Mouse (Mus musculus) embryo, embryonic 11.5 days (tissue): ENCODE results near the gene Ms4a6b.
"Not testable (repeated sequence)": the region's sequence is repeated elsewhere in the genome, so short reads cannot be mapped to it uniquely, and the experiment has no call there.

Experiments used
- DNase-seq: peaks from one replicate; pipeline ENCODE4 v3.0.0-alpha.2; 2012; ENCODE audit warnings: low read depth, low spot score

The Ms4a6b gene

DNA sequence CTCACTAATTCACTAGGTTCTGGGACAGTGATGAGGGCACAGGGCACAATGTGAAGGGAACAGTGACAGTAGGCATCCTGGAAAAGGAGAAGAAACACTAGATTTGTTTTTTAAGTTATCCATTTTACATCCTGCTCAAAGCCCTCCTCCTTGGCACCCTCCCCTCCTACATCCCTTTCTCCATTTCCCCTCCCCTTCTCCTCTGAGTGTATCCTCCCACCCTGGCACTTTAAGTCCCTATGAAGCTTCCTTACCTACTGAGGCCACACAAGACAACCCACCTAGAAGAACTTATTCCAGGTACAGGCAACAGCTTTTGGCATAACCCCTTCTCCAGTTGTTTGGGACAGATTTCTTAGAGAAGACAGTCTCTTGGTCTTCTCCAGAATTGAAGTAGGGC, at the start of gene Ms4a6b:
Gene Ms4a6b, plus strand, starts transcription at position 267 of the 400 bp plus-strand sequence.
- DNase-seq: no peak

DNA sequence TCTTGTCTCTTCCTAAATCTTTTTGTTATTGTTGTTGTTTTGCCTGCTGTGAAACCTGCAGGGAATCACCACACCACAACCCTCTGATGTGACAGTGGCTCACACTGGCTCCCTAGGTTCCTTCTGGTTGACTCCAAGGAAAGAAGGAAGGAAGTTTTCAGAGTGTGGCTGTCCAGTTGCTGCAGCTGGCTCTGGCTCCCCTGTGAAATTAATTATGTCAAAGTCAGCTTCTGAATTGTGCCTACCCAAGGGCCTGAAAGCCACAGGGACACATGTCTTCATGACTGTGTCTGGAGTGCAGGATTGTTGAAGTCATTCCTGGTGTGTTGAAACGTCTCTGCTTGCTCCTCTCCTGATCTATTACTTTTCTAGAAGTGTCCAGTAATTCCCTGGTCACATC, 48.0 kb upstream of the Ms4a6b start:
- not testable (repeated sequence) for DNase-seq

DNA sequence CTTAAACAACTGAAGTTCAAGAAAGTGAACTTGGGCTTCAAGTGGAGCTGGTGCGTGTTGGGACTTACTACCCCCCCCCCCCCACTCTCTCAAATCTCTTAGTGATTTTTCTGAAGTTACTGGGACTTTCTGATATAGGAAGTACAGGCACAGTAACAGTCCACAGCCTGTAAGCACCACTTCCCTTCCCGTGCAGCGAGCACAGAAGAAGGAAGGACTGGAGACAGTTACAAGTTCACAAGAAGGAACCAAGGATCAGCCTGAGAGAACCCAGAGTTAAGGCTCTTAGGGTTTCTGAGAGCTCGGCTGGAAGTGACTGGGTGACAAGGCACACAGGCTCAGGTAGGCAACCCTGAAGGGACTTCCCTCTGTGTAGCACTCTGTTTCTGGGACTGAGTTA, 47.1 kb upstream of the Ms4a6b start, which contains the start of gene Ms4a6c:
Gene Ms4a6c, plus strand, starts transcription at position 152 of the 400 bp plus-strand sequence.
- not testable (repeated sequence) for DNase-seq

DNA sequence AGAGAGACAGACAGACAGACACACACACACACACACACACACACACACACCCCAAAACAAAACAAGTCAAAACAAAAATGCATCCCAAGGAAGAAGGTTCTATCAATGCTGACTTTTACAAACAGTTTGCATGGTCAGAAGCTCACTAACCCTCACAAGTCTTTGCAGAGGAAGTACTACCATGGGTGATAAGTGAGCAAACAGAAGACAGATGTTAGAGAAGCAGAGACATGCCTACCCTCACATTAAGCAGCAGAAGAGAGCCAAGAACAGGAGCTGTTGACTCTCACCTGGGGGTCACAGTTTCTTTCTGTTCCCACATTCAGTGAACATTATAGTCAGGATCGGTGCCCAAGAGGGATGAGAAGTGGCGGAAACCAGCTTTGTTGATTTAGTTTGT, 36.6 kb upstream of the Ms4a6b start:
- no peak for DNase-seq

DNA sequence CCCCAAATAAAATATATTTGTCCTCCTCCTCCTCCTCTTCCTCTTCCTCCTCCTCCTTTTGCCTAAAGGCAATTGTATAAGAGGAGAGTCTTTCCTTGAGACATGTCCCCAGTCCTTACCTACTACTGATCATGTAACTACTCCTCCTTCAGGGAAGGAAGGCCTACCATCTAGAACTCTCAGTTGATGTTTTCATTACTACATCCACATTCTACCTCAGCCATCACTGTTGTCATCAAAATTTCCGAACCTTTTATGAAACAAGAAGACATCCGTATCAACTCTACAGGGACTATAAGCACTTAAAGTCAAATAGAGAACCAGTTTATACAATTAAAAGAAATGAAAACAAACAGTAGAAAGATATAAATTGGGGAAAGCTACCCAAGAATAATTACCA, 33.6 kb upstream of the Ms4a6b start:
- no peak for DNase-seq

DNA sequence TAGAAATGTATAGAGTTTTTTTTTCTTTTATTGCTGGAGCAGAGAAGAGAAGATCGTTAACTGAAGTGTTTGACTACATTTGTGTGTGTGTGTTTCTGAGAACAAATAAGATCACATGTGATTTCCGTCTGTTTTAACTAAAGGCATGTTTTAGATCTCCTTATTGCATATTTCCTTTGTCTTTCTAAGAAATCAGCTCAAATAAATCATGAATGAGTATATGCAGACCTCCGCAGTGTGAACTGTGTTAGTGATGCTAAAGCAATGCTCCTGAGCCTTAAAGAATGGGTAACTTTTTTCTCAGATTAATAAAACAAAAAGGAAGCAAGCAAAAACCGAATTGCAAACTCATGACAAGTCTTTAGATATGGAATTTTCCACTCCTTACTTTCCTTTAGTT, 32.4 kb upstream of the Ms4a6b start:
- DNase-seq: no peak

DNA sequence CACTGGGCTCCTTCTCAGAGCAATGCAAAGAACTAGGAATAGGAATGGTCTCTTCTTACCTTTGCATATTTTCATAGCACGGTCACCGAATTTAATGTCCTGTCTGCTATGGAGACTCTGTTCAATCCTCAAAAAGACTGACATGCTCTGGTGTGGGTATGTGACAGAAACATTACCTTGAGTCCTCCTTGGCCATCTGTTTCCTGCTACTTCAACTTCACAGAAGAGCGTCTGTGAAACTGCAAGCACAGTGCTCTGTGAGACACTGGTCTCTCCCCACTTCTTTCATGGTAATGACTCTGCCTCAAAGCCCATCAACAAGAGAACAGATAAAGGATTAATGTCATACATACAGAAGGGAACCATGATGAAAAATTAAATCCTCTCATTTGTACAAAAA, 31.9 kb upstream of the Ms4a6b start:
- DNase-seq: no peak

DNA sequence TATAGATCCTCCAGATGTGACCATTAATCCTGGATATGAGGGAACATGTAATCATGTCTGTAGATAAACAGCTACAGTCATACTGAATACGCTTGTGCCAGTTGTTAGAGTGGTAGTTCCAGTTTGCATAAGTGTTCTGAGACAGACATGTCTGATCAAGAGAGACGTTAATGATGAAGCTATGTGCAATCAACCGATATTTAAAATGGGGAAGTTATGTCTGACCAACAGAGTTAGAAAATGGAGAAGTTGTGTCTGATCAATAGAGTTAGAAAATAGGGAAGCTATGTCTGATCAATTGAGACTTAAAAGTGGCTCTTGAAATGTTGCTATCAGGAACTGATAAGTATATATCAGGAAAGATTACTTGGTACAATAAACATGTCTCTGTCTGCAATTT, 31.0 kb upstream of the Ms4a6b start:
- no peak for DNase-seq

DNA sequence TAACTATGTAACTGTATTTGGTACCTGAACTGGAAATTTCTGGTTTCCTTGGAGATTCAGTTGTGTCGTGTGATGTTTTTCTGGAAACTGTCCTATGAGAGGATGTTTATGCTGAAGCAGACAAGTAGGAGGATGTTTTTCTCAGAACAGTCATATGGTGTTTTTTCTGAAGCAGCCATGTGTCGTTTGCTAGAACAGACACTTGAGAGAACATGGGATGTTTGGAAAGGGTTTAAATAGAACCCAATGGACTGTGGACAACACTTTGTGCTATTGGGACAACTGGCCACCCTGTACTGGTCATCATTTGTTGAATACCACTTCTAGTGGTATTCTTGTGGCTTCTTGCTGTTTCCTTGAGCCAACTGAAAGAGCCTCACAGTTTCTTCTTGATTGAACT, 30.6 kb upstream of the Ms4a6b start, which contains the start of gene Gm8369:
Gene Gm8369, plus strand, starts transcription at position 193 of the 400 bp plus-strand sequence.
- DNase-seq: no peak

DNA sequence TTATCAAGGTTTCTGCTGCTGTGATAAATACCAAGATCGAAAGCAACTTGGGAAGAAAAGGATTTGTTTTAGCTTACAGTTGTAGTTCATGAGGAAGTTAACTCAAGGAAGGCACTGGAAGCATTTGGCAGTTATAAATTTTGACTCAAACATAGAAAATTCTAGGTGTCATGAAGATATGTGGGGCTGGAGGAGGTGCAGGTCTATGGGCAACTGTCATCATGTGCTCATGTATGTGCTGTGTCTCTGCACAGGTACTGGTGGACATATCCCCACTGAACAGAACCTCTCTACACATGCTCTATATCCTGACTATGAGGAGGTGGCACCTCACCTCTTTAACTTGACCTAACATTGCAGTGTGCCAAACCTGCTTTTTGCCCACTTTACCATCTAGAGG, 29.7 kb upstream of the Ms4a6b start:
- DNase-seq: no peak

DNA sequence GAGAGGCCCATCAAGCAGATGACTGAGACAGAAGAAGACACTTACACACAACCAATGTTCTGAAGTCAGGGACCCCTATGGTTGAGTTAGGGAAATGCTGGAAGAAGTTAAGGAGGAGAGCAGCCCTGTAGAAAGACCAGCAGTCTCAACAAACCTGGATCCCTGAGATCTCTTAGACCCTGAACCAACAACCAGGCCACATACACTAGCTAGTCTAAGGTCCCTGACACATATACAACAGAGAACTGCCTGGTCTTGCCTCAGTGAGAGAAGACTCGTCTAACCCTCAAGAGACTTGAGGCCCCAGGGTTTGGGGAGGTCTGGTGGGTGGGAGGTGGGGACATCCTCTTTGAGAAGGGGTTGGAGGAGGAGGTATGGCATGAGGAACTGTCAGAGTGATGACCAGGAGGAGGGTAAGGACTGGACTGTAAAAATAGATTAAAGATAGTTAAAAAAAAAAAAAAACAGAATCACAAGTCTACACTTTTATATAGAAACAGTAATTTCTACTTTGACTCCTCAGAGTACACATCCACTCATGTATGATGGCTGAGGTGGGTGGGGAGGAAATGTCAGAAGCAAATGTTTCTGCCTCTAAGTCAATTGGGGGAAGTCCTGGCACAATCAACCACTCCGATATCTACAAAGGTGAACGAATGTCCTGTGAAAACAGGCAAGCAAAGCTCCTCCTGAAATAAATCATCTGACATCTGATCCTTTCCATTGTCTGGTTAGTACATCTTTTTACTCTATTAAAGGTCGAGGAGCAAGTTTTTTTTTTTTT, 24.7 kb upstream of the Ms4a6b start:
- DNase-seq: no peak

DNA sequence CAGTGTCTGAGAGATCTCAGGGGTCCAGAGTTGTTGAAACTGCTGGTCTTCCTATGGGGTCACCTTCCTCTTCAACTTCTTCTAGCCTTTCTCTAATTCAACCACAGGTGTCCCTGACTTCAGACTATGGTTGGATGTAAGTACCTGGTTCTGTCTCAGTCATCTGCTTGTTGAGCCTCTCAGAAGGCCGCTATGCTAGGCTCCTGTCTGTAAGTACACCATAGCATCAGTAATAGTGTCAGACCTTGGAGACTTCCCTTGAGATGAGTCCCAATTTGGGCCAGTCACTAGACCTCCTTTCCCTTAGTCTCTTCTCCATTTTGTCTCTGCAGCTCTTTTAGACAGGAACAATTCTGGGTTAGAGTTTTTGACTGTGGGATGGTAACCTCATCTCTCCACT, 23.6 kb upstream of the Ms4a6b start:
- DNase-seq: no peak

DNA sequence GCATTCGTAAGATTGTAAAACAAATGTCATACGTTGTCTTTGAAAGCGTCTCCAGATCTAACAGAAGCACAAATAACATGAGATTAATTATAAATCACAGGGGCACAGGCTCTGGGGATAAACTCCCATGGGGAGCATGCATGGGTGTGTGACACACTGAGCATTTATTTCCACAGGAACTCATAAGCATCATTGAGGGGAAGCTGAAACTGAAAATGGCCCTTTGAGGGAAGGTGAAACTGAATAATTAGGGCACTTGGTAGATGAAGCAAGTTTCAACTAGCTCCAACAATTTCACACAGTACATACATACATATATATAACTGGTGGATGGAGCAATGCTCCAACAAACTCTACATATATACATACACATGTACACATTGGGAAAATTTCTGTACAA, 21.8 kb upstream of the Ms4a6b start:
- DNase-seq: no peak

DNA sequence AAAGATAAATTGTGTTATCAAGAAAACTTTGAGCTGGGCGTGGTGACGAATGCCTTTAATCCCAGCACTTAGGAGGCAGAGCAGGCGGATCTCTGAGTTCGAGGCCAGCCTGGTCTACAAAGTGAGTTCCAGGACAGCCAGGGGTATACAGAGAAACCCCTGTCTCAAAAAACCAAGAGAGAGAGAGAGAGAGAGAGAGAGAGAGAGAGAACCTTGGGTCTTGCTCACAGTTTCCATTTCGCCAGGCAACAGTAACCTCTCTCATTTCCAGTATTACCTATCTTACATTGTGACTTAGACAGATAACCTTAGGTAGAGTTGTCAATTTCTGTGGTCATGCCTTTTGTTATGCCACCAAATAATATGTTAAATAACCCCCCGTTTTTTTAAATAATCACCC, 20.0 kb upstream of the Ms4a6b start:
- DNase-seq: no peak

DNA sequence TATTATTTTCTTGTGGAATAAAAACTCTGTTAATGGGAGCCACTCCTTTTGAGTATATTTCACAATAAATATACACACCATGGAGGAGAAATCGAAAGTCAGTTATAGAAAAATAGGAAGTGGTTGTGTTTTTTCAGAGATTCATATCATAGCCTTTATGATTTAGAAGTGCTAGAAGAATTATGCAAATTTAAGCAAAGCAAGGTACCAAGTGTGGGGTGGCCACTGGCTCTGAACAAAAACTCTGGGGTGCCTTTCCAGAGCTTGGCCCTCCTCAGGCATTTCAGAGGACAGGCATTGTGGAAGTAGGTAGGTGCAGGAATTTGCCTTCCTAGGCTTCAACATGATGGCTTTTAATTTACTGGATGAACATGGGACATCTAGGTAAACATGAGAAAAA, 19.0 kb upstream of the Ms4a6b start:
- not testable (repeated sequence) for DNase-seq

DNA sequence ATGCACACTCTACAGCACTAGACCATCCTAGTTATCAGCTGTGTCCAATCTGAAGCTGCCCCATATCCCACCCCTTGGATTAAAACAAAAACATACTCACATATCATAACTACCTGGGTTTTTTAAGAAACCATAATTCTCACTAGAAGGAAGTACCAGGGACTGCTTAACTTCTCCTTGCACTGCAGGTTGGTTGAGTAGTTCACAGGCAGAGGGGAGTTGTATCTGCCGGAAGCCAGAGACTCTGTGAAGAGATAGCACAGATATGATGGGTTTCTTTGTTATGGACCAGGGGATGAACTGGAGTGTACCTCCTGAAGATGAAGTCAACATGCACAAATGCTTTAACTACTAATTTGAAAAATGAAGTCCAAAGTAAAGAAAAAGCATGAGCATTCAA, 15.5 kb upstream of the Ms4a6b start:
- no peak for DNase-seq

DNA sequence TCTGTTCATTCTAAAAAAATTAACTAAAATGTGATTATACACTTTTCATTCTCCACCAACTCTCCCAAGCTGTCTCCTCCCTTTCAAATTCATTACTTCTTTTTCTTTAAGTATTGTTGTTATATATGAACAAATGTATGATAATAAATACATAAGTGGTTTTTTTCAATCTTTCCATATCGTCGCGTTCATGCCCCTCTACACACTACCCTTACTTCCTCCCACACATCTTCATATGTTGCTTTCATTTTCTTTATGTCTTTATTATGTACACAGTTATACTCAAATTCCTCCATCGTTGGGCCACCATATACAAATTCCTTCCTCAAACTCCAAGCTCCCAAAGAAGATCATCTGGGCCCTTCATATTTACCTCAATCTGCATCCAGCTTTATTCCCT, 15.0 kb upstream of the Ms4a6b start:
- no peak for DNase-seq

DNA sequence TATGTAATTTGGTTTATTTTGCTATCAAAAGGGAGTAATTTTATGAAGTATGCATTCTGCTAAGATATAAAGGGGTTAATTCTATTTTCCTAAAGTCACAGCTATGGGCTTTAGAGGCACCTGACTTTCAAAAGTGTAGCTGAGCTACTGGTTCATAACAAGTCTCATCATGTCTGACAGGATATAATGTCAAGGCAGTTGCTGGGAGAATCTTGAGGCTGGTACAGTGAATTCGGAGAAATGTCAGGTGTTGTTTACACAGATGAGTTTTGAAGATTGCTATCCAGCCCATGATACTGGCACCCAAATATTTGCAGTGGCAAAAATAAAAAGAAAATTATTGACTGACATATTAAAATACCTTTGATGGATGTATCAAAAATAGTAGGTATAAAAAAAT, 11.5 kb upstream of the Ms4a6b start:
- no peak for DNase-seq

DNA sequence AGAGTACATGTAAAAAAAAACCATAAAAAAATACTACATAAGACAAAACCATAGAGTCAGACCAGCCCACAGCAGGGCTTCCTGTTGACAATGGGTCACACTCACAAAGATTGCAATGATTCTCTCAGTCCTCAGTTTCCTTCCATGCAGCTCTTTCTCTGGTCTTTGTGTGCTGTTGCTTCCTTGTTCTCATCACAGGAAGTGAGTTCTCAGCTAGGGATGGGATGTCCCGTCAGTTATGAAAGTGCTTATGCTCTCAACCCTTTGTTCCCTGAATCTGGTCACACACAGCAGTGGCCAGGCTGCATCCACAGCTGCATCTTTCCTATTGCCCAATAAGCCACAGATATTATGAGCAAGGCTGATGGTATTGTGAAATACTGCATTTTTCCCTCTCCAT, 2.9 kb upstream of the Ms4a6b start:
- no peak for DNase-seq

DNA sequence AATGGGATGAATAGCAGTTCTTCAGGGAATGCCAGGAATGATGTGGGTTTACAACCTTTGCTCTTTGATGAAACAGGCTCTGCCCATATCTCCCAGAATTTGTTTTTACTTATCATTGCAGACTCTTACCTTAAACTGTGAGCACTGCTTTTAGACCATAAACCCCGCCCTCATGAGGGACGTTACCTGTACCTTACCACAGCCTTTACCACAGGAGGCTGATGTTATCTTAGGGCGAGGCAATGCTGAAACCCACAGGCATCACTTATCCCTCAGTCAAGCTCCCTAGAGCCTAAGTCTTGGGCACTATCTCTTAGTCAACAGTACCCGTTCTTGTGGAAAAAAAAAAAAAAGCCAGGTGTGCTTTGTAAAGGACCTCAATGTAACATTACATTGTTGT, 533 bp downstream of the Ms4a6b start:
- DNase-seq: no peak

DNA sequence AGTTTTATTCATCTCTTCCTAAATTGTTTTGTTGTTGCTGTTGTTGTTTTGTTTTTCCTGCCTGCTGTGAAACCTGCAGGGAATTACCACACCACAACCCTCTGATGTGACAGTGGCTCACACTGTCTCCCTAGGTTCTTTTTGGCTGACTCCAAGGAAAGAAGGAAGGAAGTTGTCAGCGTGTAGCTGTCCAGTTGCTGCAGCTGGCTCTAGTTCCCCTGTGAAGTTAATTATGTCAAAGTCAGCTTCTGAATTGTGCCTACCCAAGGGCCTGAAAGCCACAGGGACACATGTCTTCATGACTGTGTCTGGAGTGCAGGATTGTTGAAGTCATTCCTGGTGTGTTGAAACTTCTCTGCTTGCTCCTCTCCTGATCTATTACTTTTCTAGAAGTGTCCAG, 1.1 kb downstream of the Ms4a6b start:
- DNase-seq: not testable (repeated sequence)

DNA sequence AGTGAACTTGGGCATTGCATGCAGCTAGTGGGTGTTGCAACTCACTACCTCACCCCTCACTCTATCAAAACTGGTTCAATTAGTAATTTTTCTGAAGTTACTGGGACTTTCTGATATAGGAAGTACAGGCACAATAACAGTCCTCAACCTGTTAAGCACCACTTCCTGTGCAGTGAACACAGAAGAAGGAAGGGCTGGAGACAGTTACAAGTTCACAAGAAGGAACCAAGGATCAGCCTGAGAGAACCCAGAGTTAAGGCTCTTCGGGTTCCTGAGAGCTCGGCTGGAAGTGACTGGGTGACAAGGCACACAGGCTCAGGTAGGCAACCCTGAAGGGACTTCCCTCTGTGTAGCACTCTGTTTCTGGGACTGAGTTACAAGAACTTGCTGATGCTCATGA, 2.0 kb downstream of the Ms4a6b start:
- DNase-seq: not testable (repeated sequence)

DNA sequence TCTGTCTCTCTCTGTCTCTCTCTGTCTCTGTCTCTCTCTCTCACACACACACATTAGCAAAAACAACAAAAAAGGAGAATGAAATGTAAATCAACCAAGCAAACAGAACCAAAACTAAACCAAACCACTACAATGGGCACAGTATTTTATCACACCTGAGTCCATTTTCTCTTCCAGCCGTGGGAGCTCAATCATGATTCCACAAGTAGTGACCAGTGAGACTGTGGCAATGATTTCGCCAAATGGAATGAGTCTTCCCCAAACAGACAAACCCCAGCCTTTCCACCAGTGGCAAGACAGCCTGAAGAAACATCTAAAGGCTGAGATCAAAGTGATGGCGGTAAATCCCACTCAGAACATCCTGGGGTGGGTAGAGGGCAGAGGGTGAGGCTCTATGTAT, 3.8 kb downstream of the Ms4a6b start:
- no peak for DNase-seq

DNA sequence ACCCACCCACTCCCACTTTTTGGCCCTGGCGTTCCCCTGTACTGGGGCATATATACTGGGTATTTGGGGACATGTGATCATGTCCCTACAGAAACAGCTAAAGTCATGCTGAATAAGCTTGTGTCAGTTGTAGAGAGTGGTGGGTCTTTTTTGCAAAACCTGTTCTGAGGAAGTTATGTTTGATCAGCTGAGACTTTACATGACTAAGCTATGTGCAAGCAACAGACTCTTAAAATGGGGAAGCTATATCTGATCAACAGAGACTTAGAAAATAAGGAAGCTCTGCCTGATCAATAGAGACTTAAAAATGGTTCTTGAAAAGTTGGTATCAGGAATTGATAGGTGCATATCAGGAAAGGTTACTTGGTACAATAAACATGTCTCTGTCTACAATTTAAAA, 17.1 kb downstream of the Ms4a6b start:
- no peak for DNase-seq
